Mouse (Mus musculus) brain, adult 2 months (tissue): ENCODE measurements at regions not wholly inside any gene's neighbourhood (a gene's known extent, or its start where the extent isn't known, plus 50 kb on each side); places are given as distances from the start of the nearest gene placed in this dataset.

Experiments
- DNase-seq: peaks from one replicate; pipeline ENCODE4 v3.0.0; 2011; ENCODE audit warnings: low read depth, low spot score

GRCm38 (mm10) chr2:162734286-162734685 lies 73.3 kb upstream of the Ptprt start:
- DNase-seq, result no peak

- no peak for DNase-seq
These were observed 59.1 kb upstream of the Ptprt start for GRCm38 (mm10) chr2:162720016-162720415.

- DNase-seq, result peak; percentile 35
These were observed 57.5 kb upstream of the Ptprt start for GRCm38 (mm10) chr2:162718466-162718865.

GRCm38 (mm10) chr2:162714976-162715375 lies 54.0 kb upstream of the Ptprt start:
- peak; percentile 76 for DNase-seq

GRCm38 (mm10) chr2:162712972-162713371 lies 52.0 kb upstream of the Ptprt start:
- DNase-seq, result no peak

GRCm38 (mm10) chr2:162712394-162712793 lies 51.4 kb upstream of the Ptprt start:
- peak; percentile 23 for DNase-seq
